Mouse (Mus musculus) CD4-positive helper T cell, adult 2 months (primary cell): ENCODE results near the gene Mbd6.
A peak's percentile ranks its signal among the peaks of the same experiment; 100 is the strongest.
"Not testable (repeated sequence)": the region's sequence is repeated elsewhere in the genome, so short reads cannot be mapped to it uniquely, and the experiment has no call there.

ENCODE experiments used
- DNase-seq: peaks from one replicate; pipeline ENCODE4 v3.0.0-alpha.2; 2012; ENCODE audit warnings: low read depth, missing footprints, low spot score

Gene Mbd6

GRCm38 (mm10) chr10:127313516-127313915 lies 24.7 kb upstream of the Mbd6 start:
- not testable (repeated sequence) for DNase-seq

GRCm38 (mm10) chr10:127312858-127313257 lies 24.0 kb upstream of the Mbd6 start:
- DNase-seq: no peak

- peak; percentile 86 for DNase-seq
Measured at GRCm38 (mm10) chr10:127312356-127312676, 23.5 kb upstream of the Mbd6 start.

- peak; percentile 95 for DNase-seq
Measured at GRCm38 (mm10) chr10:127311476-127312355, 22.9 kb upstream of the Mbd6 start, which contains the start of gene Mars. Gene Mars (minus strand): TSS chr10:127311786.

GRCm38 (mm10) chr10:127310523-127311475 lies 22.0 kb upstream of the Mbd6 start:
- peak; percentile 67 for DNase-seq

- not testable (repeated sequence) for DNase-seq
Measured at GRCm38 (mm10) chr10:127309167-127309566, 20.3 kb upstream of the Mbd6 start.

GRCm38 (mm10) chr10:127303136-127303535 lies 14.3 kb upstream of the Mbd6 start:
- no peak for DNase-seq

GRCm38 (mm10) chr10:127300361-127300760 lies 11.5 kb upstream of the Mbd6 start:
- no peak for DNase-seq

GRCm38 (mm10) chr10:127297015-127297871 lies 8.4 kb upstream of the Mbd6 start:
- DNase-seq: no peak

GRCm38 (mm10) chr10:127295986-127296794 lies 7.4 kb upstream of the Mbd6 start:
- DNase-seq: no peak

- no peak for DNase-seq
Measured at GRCm38 (mm10) chr10:127294895-127295510, 6.2 kb upstream of the Mbd6 start.

GRCm38 (mm10) chr10:127293590-127294113 lies 4.8 kb upstream of the Mbd6 start:
- no peak for DNase-seq

- DNase-seq: no peak
Measured at GRCm38 (mm10) chr10:127292987-127293538, 4.2 kb upstream of the Mbd6 start.

GRCm38 (mm10) chr10:127291881-127292638 lies 3.2 kb upstream of the Mbd6 start:
- peak; percentile 46 for DNase-seq

GRCm38 (mm10) chr10:127290930-127291880 lies 2.4 kb upstream of the Mbd6 start:
- peak; percentile 76 for DNase-seq

GRCm38 (mm10) chr10:127290307-127290929 lies 1.6 kb upstream of the Mbd6 start:
- peak; percentile 99 for DNase-seq

GRCm38 (mm10) chr10:127289573-127290191 lies 864 bp upstream of the Mbd6 start:
- peak; percentile 81 for DNase-seq
